Mouse (Mus musculus) lung, postnatal 0 days (tissue): Measurements from ENCODE around the gene Letmd1. TPM values are rescaled to one million over a fixed set of nuclear protein-coding genes. Genes with fewer than 3 reads are reported as not detected.

Experiments
- ATAC-seq: fragments of 200-750 bp; cut with Nextera tagmentation; 2 replicates; pipeline ENCODE4 v1.8.0; 2017; ENCODE audit warnings: moderate library complexity
- DNase-seq: peaks from one replicate; pipeline ENCODE4 v3.0.0-alpha.2; 2016; ENCODE audit warnings: low spot score
- H3K27ac ChIP-seq: fragments of 300-500 bp; sonication (generic); 2 replicates; pipeline ENCODE4 v1.5.1; 2014; ENCODE audit warnings: antibody characterized with exemption, mild to moderate bottlenecking, low read length, mixed read lengths
- H3K27me3 ChIP-seq: fragments of 300-500 bp; sonication (generic); replicated peaks from 2 replicates; pipeline ENCODE4 v1.6.1; 2014; ENCODE audit warnings: low read length, mixed read lengths; ENCODE audit not compliant: insufficient read depth
- H3K36me3 ChIP-seq: fragments of 300-500 bp; sonication (generic); 2 replicates; pipeline ENCODE4 v1.6.1; 2014; ENCODE audit warnings: low read length, mixed read lengths; ENCODE audit not compliant: insufficient read depth
- H3K4me1 ChIP-seq: fragments of 300-500 bp; sonication (generic); 2 replicates; pipeline ENCODE4 v1.6.1; 2014; ENCODE audit warnings: antibody characterized with exemption, low read depth, low read length, mixed read lengths; ENCODE audit not compliant: insufficient read depth
- H3K4me2 ChIP-seq: fragments of 300-500 bp; sonication (generic); replicated peaks from 2 replicates; pipeline ENCODE4 v1.6.1; 2014; ENCODE audit warnings: low read depth, mild to moderate bottlenecking, low read length, moderate library complexity, mixed read lengths
- H3K4me3 ChIP-seq: fragments of 300-500 bp; sonication (generic); 2 replicates; pipeline ENCODE4 v1.5.1; 2014; ENCODE audit warnings: low read depth, low read length
- H3K9ac ChIP-seq: fragments of 300-500 bp; sonication (generic); replicated peaks from 2 replicates; pipeline ENCODE4 v1.6.1; 2014; ENCODE audit warnings: low read depth, mild to moderate bottlenecking
- H3K9me3 ChIP-seq: fragments of 300-500 bp; sonication (generic); 2 replicates; pipeline ENCODE4 v1.6.1; 2016; ENCODE audit warnings: low read length, mixed read lengths
- CTCF ChIP-seq: IDR thresholded peaks from 2 replicates; pipeline ENCODE4 v1.5.1; 2016; ENCODE audit warnings: antibody characterized with exemption, mild to moderate bottlenecking
- EP300 ChIP-seq: IDR thresholded peaks from 2 replicates; pipeline ENCODE4 v1.6.1; 2016; ENCODE audit warnings: antibody characterized with exemption, mild to moderate bottlenecking, control low read depth
- WGBS: fragments of 180-500 bp; shearing (Covaris S2); extraction: QIAGEN DNeasy Blood & Tissue Kit; methylation state at CpG from one replicate; pipeline ENCODE4 v1.1.7; 2014; 5-methylcytosine and 5-hydroxymethylcytosine counted together
- polyA plus RNA-seq: library from polyadenylated mRNA; unstranded; fragments of >200 nt; fragmentation: Nextera tagmentation; extraction: Ambion mirVana; gene quantifications from 2 replicates; pipeline ENCODE4 v1.2.1, GENCODE M21; 2015

Letmd1 gene
- polyA plus RNA-seq, 1 experiment from 2014 or later: 13.2 TPM

- H3K4me2 ChIP-seq: no peak overlapping the region
- H3K9me3 ChIP-seq: no peaks in the 10 kb centered on the region
- no peaks in the 10 kb centered on the region for H3K27me3 ChIP-seq
- DNase-seq: no peak
- no peak overlapping the region for H3K9ac ChIP-seq
- H3K27ac ChIP-seq: no peak overlapping the region
- no peak overlapping the region for H3K4me3 ChIP-seq
- TF ChIP-seq EP300 (no peak), CTCF (peak; percentile 19; the same call in 1 of the 2 replicates)
- WGBS: 66% methylated on average over 4 of the region's 4 CpGs
- no peak for ATAC-seq
- no peaks in the 10 kb centered on the region for H3K36me3 ChIP-seq
- H3K4me1 ChIP-seq: no peaks in the 10 kb centered on the region
Measured at GRCm38 (mm10) chr15:100448572-100448971, 20.3 kb upstream of the Letmd1 start.

- Histone ChIP-seq H3K27me3 (no peaks in the 10 kb centered on the region), H3K27ac (no peak overlapping the region), H3K4me1 (no peaks in the 10 kb centered on the region), H3K36me3 (no peaks in the 10 kb centered on the region), H3K9me3 (no peaks in the 10 kb centered on the region), H3K9ac (no peak overlapping the region), H3K4me2 (no peak overlapping the region), H3K4me3 (no peak overlapping the region)
- WGBS: 91% methylated on average over 3 of the region's 3 CpGs
- TF ChIP-seq CTCF (no peak), EP300 (no peak)
- ATAC-seq: no peak
- no peak for DNase-seq
Measured at GRCm38 (mm10) chr15:100449495-100449894, 19.3 kb upstream of the Letmd1 start.

- Histone ChIP-seq H3K4me2 (no peak overlapping the region), H3K4me3 (no peak overlapping the region), H3K4me1 (no peaks in the 10 kb centered on the region), H3K27ac (no peak overlapping the region), H3K27me3 (no peaks in the 10 kb centered on the region), H3K9me3 (no peaks in the 10 kb centered on the region), H3K9ac (no peak overlapping the region), H3K36me3 (no peaks in the 10 kb centered on the region)
- 48% methylated on average over 16 of the region's 16 CpGs for WGBS
- no peak for TF ChIP-seq CTCF
- no peak for TF ChIP-seq EP300
- DNase-seq: no peak
- ATAC-seq: no peak; the same call in 1 of the 2 replicates
Measured at GRCm38 (mm10) chr15:100451245-100451644, 17.6 kb upstream of the Letmd1 start.

- no peak overlapping the region for H3K9ac ChIP-seq
- no peak overlapping the region for H3K4me3 ChIP-seq
- H3K4me2 ChIP-seq: no peak overlapping the region
- no peak overlapping the region for H3K27ac ChIP-seq
- no peaks in the 10 kb centered on the region for H3K27me3 ChIP-seq
- 76% methylated on average over 11 of the region's 11 CpGs for WGBS
- no peak for ATAC-seq
- no peaks in the 10 kb centered on the region for H3K9me3 ChIP-seq
- no peaks in the 10 kb centered on the region for H3K36me3 ChIP-seq
- no peaks in the 10 kb centered on the region for H3K4me1 ChIP-seq
- TF ChIP-seq CTCF (no peak), EP300 (no peak)
- DNase-seq: no peak
Measured at GRCm38 (mm10) chr15:100452486-100452885, 16.3 kb upstream of the Letmd1 start.

GRCm38 (mm10) chr15:100456356-100456991 lies 12.3 kb upstream of the Letmd1 start:
- H3K36me3 ChIP-seq: no peaks in the 10 kb centered on the region

GRCm38 (mm10) chr15:100457340-100457739 lies 11.5 kb upstream of the Letmd1 start:
- H3K36me3 ChIP-seq: no peaks in the 10 kb centered on the region
- no peak overlapping the region for H3K4me2 ChIP-seq
- H3K4me1 ChIP-seq: no peaks in the 10 kb centered on the region
- no peak overlapping the region for H3K27ac ChIP-seq
- 7% methylated on average over 17 of the region's 17 CpGs for WGBS
- no peaks in the 10 kb centered on the region for H3K27me3 ChIP-seq
- no peaks in the 10 kb centered on the region for H3K9me3 ChIP-seq
- DNase-seq: peak; percentile 83
- no peak overlapping the region for H3K9ac ChIP-seq
- TF ChIP-seq CTCF: peak; percentile 95
- no peak for TF ChIP-seq EP300
- ATAC-seq: peak; percentile 69
- no peak overlapping the region for H3K4me3 ChIP-seq

More at GRCm38 (mm10) chr15:100456356-100456991, 12.3 kb upstream of the Letmd1 start:
- H3K4me2 ChIP-seq: no peak overlapping the region
- TF ChIP-seq EP300 (no peak), CTCF (no peak)
- no peaks in the 10 kb centered on the region for H3K4me1 ChIP-seq
- H3K27me3 ChIP-seq: no peaks in the 10 kb centered on the region
- WGBS: 72% methylated on average over 7 of the region's 7 CpGs
- H3K9ac ChIP-seq: no peak overlapping the region
- no peak overlapping the region for H3K4me3 ChIP-seq
- no peak for ATAC-seq
- H3K9me3 ChIP-seq: no peaks in the 10 kb centered on the region
- DNase-seq: no peak
- H3K27ac ChIP-seq: no peak overlapping the region
